Mouse (Mus musculus): ENCODE results near the gene AL732309.1. TPM values are rescaled to one million over a fixed set of nuclear protein-coding genes. Genes with fewer than 3 reads are reported as not detected.
A peak's percentile ranks its signal among the peaks of the same experiment; 100 is the strongest.
"Not testable (repeated sequence)": the region's sequence is repeated elsewhere in the genome, so short reads cannot be mapped to it uniquely, and the experiment has no call there.

The AL732309.1 gene
- polyA plus RNA-seq, 1 experiment from 2014 or later: 3.3 TPM

DNA sequence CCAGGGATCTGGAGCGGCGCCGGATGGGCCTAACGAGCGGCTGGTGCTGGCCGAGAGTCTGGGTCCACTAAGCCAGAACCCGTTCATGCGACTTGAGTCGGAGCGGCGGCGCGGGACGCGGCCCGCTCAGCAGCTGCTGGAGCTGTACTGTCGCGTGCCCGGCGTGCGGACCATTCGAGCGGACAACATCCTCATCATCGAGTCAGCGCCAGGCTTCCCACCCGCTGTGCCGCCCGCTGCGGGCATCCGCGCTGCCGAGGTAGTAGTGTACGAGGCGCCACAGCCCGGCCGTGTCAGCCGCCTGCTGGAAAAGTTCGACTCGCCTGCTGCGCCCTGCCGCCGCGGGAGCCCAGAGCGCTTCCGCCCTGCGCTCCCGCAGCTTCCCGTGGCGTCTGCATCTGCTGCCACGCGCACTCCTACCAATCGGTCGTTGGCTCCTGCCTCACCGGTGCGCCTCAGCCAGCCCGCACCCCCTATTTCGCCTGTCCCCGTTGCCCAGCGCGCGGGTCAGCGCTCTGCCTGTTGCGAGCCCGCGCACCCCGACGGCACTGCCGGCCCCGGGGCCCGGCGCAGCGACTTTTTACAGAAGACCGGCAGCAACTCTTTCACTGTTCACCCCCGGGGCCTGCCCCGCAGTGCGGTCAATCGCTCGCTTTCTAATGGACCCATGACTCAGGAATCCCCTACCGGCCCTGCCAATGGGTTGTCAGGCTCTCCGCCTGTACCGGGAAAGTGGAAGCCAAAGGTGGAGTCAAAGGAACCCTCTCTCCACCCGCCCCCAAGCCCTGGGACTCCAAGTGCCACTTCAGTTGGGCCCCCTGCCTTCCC is 16.3 kb upstream of the AL732309.1 start:
- no peak; the same call in none of the 2 replicates for ATAC-seq (ENCODE audit: low FRiP score)
- peaks cover 12% of the 10 kb centered on the region for H3K4me1 ChIP-seq (ENCODE audit: control insufficient read depth, insufficient read depth, low read length)
- DNase-seq (ENCODE audit: low spot score, missing footprints): no peak
- H3K9me3 ChIP-seq (ENCODE audit: control insufficient read depth, low read length): no peaks in the 10 kb centered on the region
- peaks cover 19% of the 10 kb centered on the region for H3K27me3 ChIP-seq (ENCODE audit: control insufficient read depth, insufficient read depth, low read length)
- WGBS: under 1% methylated on average over 82 of the region's 82 CpGs
- H3K4me3 ChIP-seq (ENCODE audit: low read depth, low read length): peak overlapping the region; percentile 65
- H3K36me3 ChIP-seq (ENCODE audit: control insufficient read depth, insufficient read depth, low read length): no peaks in the 10 kb centered on the region
- H3K9ac ChIP-seq (ENCODE audit: low read length): peak overlapping the region; percentile 50
- H3K4me2 ChIP-seq: peak overlapping the region; percentile 100
- no peak overlapping the region for H3K27ac ChIP-seq (ENCODE audit: low read depth, low read length)

GRCm38 (mm10) chr2:25262291-25262767 is 15.7 kb upstream of the AL732309.1 start, which contains the start of gene Tprn:
Gene Tprn, plus strand, starts transcription at chr2:25262618.
- peak; percentile 97 for DNase-seq (ENCODE audit: low spot score, missing footprints)
- Histone ChIP-seq H3K36me3 (ENCODE audit: control insufficient read depth, insufficient read depth, low read length) (no peaks in the 10 kb centered on the region), H3K4me3 (ENCODE audit: low read depth, low read length) (peak within 1 kb of the TSS; percentile 65), H3K27ac (ENCODE audit: low read depth, low read length) (no peak within 1 kb of the TSS), H3K9me3 (ENCODE audit: control insufficient read depth, low read length) (no peaks in the 10 kb centered on the region), H3K4me1 (ENCODE audit: control insufficient read depth, insufficient read depth, low read length) (peaks cover 12% of the 10 kb centered on the region), H3K27me3 (ENCODE audit: control insufficient read depth, insufficient read depth, low read length) (peaks cover 19% of the 10 kb centered on the region), H3K4me2 (peak within 1 kb of the TSS; percentile 100), H3K9ac (ENCODE audit: low read length) (peak within 1 kb of the TSS; percentile 54)
- under 1% methylated on average over 39 of the region's 39 CpGs for WGBS
- peak; percentile 99 for ATAC-seq (ENCODE audit: low FRiP score)

GRCm38 (mm10) chr2:25261870-25262269 is 15.2 kb upstream of the AL732309.1 start:
- H3K9me3 ChIP-seq (ENCODE audit: control insufficient read depth, low read length): no peaks in the 10 kb centered on the region
- ATAC-seq (ENCODE audit: low FRiP score) (no peak), DNase-seq (ENCODE audit: low spot score, missing footprints) (no peak)
- peaks cover 19% of the 10 kb centered on the region for H3K27me3 ChIP-seq (ENCODE audit: control insufficient read depth, insufficient read depth, low read length)
- H3K27ac ChIP-seq (ENCODE audit: low read depth, low read length): no peak overlapping the region
- 46% methylated on average over 12 of the region's 12 CpGs for WGBS
- peak overlapping the region; percentile 65 for H3K4me3 ChIP-seq (ENCODE audit: low read depth, low read length)
- peak overlapping the region; percentile 100 for H3K4me2 ChIP-seq
- peak overlapping the region; percentile 54; the same call in 1 of the 2 replicates for H3K9ac ChIP-seq (ENCODE audit: low read length)
- H3K4me1 ChIP-seq (ENCODE audit: control insufficient read depth, insufficient read depth, low read length): peaks cover 12% of the 10 kb centered on the region
- no peaks in the 10 kb centered on the region for H3K36me3 ChIP-seq (ENCODE audit: control insufficient read depth, insufficient read depth, low read length)

- no peaks in the 10 kb centered on the region for H3K9me3 ChIP-seq (ENCODE audit: control insufficient read depth, low read length)
These were observed 12.2 kb upstream of the AL732309.1 start for GRCm38 (mm10) chr2:25258887-25259286.

DNA sequence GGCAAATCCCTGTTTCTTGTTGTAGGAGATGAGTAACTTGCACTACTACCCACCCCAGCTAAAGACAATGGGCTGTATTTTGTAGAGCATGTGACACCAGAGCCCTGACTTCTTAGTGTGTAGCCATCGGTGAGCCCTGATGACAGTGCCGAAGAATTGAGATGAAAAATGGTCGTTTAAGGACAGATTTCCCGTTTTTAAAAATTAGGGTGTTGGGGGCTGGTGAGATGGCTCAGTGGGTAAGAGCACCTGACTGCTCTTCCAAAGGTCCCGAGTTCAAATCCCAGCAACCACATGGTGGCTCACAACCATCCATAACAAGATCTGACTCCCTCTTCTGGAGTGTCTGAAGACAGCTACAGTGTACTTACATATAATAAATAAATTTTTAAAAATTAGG is 10.6 kb upstream of the AL732309.1 start:
- H3K9me3 ChIP-seq (ENCODE audit: control insufficient read depth, low read length); H3K9ac ChIP-seq (ENCODE audit: low read length); H3K4me3 ChIP-seq (ENCODE audit: low read depth, low read length); H3K36me3 ChIP-seq (ENCODE audit: control insufficient read depth, insufficient read depth, low read length); H3K27ac ChIP-seq (ENCODE audit: low read depth, low read length); H3K27me3 ChIP-seq (ENCODE audit: control insufficient read depth, insufficient read depth, low read length); H3K4me2 ChIP-seq; ATAC-seq (ENCODE audit: low FRiP score); DNase-seq (ENCODE audit: low spot score, missing footprints): not testable (repeated sequence)
- H3K4me1 ChIP-seq (ENCODE audit: control insufficient read depth, insufficient read depth, low read length): peaks cover 13% of the 10 kb centered on the region
- WGBS: 93% methylated on average over 5 of the region's 5 CpGs

More at GRCm38 (mm10) chr2:25258887-25259286, 12.2 kb upstream of the AL732309.1 start:
- no peak for DNase-seq (ENCODE audit: low spot score, missing footprints)
- Histone ChIP-seq H3K27ac (ENCODE audit: low read depth, low read length) (no peak overlapping the region), H3K4me2 (no peak overlapping the region), H3K27me3 (ENCODE audit: control insufficient read depth, insufficient read depth, low read length) (peaks cover 11% of the 10 kb centered on the region), H3K4me1 (ENCODE audit: control insufficient read depth, insufficient read depth, low read length) (peaks cover 20% of the 10 kb centered on the region), H3K9ac (ENCODE audit: low read length) (no peak overlapping the region), H3K4me3 (ENCODE audit: low read depth, low read length) (no peak overlapping the region), H3K36me3 (ENCODE audit: control insufficient read depth, insufficient read depth, low read length) (no peaks in the 10 kb centered on the region)
- ATAC-seq (ENCODE audit: low FRiP score): no peak
- WGBS: 59% methylated on average over 2 of the region's 2 CpGs

DNA sequence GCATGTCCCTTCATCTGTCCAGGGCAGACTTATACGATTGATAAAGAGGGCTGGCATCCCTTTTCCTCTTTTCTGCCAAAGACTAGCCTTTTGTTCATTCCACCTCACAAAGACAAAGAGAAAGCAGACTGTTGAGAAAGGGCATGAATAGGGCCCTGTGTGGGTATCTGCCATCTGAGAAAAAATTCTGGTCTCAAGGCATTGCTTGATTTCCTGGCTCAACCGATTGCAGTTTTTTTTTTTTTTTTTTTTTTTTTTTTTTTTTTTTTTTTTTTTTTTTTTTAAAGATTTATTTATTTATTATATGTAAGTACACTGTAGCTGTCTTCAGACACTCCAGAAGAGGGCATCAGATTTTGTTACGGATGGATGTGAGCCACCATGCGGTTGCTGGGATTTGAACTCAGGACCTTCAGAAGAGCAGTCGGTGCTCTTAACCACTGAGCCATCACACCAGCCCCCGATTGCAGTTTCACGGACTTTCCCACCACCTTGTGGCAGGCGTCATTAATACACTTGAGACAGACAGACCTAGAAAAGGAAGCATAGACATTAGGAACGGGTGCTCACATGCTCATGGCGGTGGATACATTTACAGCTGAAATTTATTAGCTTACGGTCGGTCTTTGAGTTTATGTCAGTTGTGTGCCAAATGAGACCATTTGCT is 9.9 kb upstream of the AL732309.1 start:
- DNase-seq (ENCODE audit: low spot score, missing footprints); H3K27me3 ChIP-seq (ENCODE audit: control insufficient read depth, insufficient read depth, low read length); H3K9me3 ChIP-seq (ENCODE audit: control insufficient read depth, low read length); H3K27ac ChIP-seq (ENCODE audit: low read depth, low read length); H3K36me3 ChIP-seq (ENCODE audit: control insufficient read depth, insufficient read depth, low read length); ATAC-seq (ENCODE audit: low FRiP score): not testable (repeated sequence)
- peak overlapping the region; percentile 85 for H3K4me3 ChIP-seq (ENCODE audit: low read depth, low read length)
- peaks cover 13% of the 10 kb centered on the region for H3K4me1 ChIP-seq (ENCODE audit: control insufficient read depth, insufficient read depth, low read length)
- H3K4me2 ChIP-seq: peak overlapping the region; percentile 80
- H3K9ac ChIP-seq (ENCODE audit: low read length): peak overlapping the region; percentile 91
- WGBS: 69% methylated on average over 10 of the region's 12 CpGs

DNA sequence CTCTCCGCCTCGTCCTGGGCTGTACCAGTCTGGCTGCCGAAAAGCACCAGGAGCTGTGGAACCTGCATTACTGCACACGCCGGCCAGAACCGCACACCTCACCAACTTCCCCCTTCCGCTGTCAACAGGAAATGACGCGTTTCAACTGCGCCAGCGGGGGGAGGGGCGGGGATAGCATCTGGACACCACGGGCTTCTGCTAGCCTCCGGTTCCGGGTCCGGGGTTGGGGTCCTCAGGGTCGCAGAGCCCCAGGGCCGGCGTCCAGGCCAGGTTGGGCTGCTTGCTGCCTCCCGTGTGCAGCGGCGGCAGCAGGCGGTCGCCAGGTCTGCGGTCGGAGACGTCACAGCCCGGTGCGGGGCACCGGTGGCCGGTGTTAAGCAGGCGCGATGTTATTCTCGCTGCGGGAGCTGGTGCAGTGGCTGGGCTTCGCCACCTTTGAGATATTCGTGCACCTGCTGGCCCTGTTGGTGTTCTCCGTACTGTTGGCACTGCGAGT is 8.7 kb upstream of the AL732309.1 start, which contains the start of gene Tmem203:
Gene Tmem203 (plus strand): TSS at position 156 of the 496 bp plus-strand sequence.
- peaks cover 13% of the 10 kb centered on the region for H3K4me1 ChIP-seq (ENCODE audit: control insufficient read depth, insufficient read depth, low read length)
- H3K9me3 ChIP-seq (ENCODE audit: control insufficient read depth, low read length): no peaks in the 10 kb centered on the region
- H3K27ac ChIP-seq (ENCODE audit: low read depth, low read length): peak within 1 kb of the TSS; percentile 32; the same call in 1 of the 2 replicates
- under 1% methylated on average over 39 of the region's 39 CpGs for WGBS
- no peaks in the 10 kb centered on the region; the same call in 1 of the 2 replicates for H3K36me3 ChIP-seq (ENCODE audit: control insufficient read depth, insufficient read depth, low read length)
- H3K4me3 ChIP-seq (ENCODE audit: low read depth, low read length): peak within 1 kb of the TSS; percentile 85
- ATAC-seq (ENCODE audit: low FRiP score) (peak; percentile 92), DNase-seq (ENCODE audit: low spot score, missing footprints) (peak; percentile 100)
- H3K9ac ChIP-seq (ENCODE audit: low read length): peak within 1 kb of the TSS; percentile 91
- H3K27me3 ChIP-seq (ENCODE audit: control insufficient read depth, insufficient read depth, low read length): no peaks in the 10 kb centered on the region
- H3K4me2 ChIP-seq: peak within 1 kb of the TSS; percentile 80

DNA sequence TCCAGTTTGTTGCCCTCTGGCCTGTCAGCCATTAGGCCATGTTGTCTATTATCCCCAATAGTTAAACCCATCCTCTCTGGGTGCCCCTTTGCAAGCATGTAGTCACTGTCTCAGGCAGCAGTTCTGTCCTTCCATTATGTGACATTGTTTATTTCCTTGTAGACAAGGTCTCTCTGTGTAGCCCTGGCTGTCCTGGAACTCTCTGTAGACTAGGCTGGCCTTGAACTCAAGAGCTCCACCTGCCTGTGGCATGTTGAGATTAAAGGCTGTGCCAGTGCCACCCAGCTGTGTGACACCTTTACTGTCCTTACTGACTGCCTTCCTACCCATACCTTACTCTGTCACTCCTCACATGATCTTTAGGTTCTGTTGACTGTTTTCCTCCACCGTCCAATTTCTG is 5.7 kb upstream of the AL732309.1 start:
- no peak for DNase-seq (ENCODE audit: low spot score, missing footprints)
- Histone ChIP-seq H3K4me3 (ENCODE audit: low read depth, low read length) (no peak overlapping the region), H3K9me3 (ENCODE audit: control insufficient read depth, low read length) (no peaks in the 10 kb centered on the region), H3K36me3 (ENCODE audit: control insufficient read depth, insufficient read depth, low read length) (no peaks in the 10 kb centered on the region; the same call in none of the 2 replicates), H3K27ac (ENCODE audit: low read depth, low read length) (no peak overlapping the region), H3K4me1 (ENCODE audit: control insufficient read depth, insufficient read depth, low read length) (peaks cover 13% of the 10 kb centered on the region), H3K27me3 (ENCODE audit: control insufficient read depth, insufficient read depth, low read length) (no peaks in the 10 kb centered on the region), H3K9ac (ENCODE audit: low read length) (no peak overlapping the region), H3K4me2 (no peak overlapping the region)
- ATAC-seq (ENCODE audit: low FRiP score): no peak
- 100% methylated on average over 1 of the region's 1 CpGs for WGBS
